Mouse (Mus musculus) embryonic facial prominence, embryonic 14.5 days (tissue): Measurements from ENCODE around the gene Scarb2. TPM values are rescaled to one million over a fixed set of nuclear protein-coding genes. Genes with fewer than 3 reads are reported as not detected.

Experiments used
- ATAC-seq: fragments of 200-750 bp; cut with Nextera tagmentation; 2 replicates; pipeline ENCODE4 v1.8.0; 2017; ENCODE audit warnings: low read depth, moderate number of reproducible peaks, moderate TSS enrichment
- DNase-seq: peaks from one replicate; pipeline ENCODE4 v3.0.0-alpha.2; 2015; ENCODE audit warnings: low spot score
- H3K27ac ChIP-seq: fragments of 300-500 bp; sonication (generic); replicated peaks from 2 replicates; pipeline ENCODE4 v1.5.1; 2014; ENCODE audit warnings: low read depth, mild to moderate bottlenecking, low read length, moderate library complexity
- H3K27me3 ChIP-seq: fragments of 300-500 bp; sonication (generic); replicated peaks from 2 replicates; pipeline ENCODE4 v1.6.1; 2014; ENCODE audit warnings: low read length; ENCODE audit not compliant: control insufficient read depth, insufficient read depth
- H3K36me3 ChIP-seq: fragments of 300-500 bp; sonication (generic); 2 replicates; pipeline ENCODE4 v1.6.1; 2014; ENCODE audit warnings: low read length, mixed read lengths; ENCODE audit not compliant: control insufficient read depth, insufficient read depth
- H3K4me1 ChIP-seq: fragments of 300-500 bp; sonication (generic); 2 replicates; pipeline ENCODE4 v1.6.1; 2014; ENCODE audit warnings: antibody characterized with exemption, low read length; ENCODE audit not compliant: control insufficient read depth, insufficient read depth
- H3K4me2 ChIP-seq: fragments of 300-500 bp; sonication (generic); 2 replicates; pipeline ENCODE4 v1.6.1; 2014; ENCODE audit warnings: low read depth, mild to moderate bottlenecking, low read length, moderate library complexity, mixed read lengths
- H3K4me3 ChIP-seq: fragments of 300-500 bp; sonication (generic); 2 replicates; pipeline ENCODE4 v1.5.1; 2014; ENCODE audit warnings: low read depth, mild to moderate bottlenecking, low read length
- H3K9ac ChIP-seq: fragments of 300-500 bp; sonication (generic); 2 replicates; pipeline ENCODE4 v1.6.1; 2014; ENCODE audit warnings: low read depth, mild to moderate bottlenecking, low read length, moderate library complexity, mixed read lengths
- H3K9me3 ChIP-seq: fragments of 300-500 bp; sonication (generic); 2 replicates; pipeline ENCODE4 v1.6.1; 2016; ENCODE audit warnings: low read length; ENCODE audit not compliant: control insufficient read depth
- WGBS: fragments of 180-500 bp; shearing (Covaris S2); extraction: QIAGEN DNeasy Blood & Tissue Kit; methylation state at CpG from one replicate; pipeline ENCODE4 v1.1.7; 2014; 5-methylcytosine and 5-hydroxymethylcytosine counted together
- polyA plus RNA-seq: library from polyadenylated mRNA; unstranded; fragments of >200 nt; fragmentation: Nextera tagmentation; extraction: Ambion mirVana; gene quantifications from 2 replicates; pipeline ENCODE4 v1.2.1, GENCODE M21; 2014

The Scarb2 gene
- polyA plus RNA-seq, 1 experiment from 2014 or later, result 11.4 TPM

- Histone ChIP-seq H3K36me3 (no peaks in the 10 kb centered on the region), H3K4me3 (no peak overlapping the region), H3K9me3 (no peaks in the 10 kb centered on the region), H3K9ac (no peak overlapping the region), H3K27ac (no peak overlapping the region), H3K4me2 (no peak overlapping the region), H3K27me3 (no peaks in the 10 kb centered on the region), H3K4me1 (peaks cover 16% of the 10 kb centered on the region)
- DNase-seq (no peak), ATAC-seq (no peak)
- 40% methylated on average over 3 of the region's 3 CpGs for WGBS
Measured at GRCm38 (mm10) chr5:92499378-92499777, 7.3 kb downstream of the Scarb2 start.

- no peaks in the 10 kb centered on the region for H3K36me3 ChIP-seq
- H3K4me1 ChIP-seq, result peaks cover 18% of the 10 kb centered on the region
- no peak overlapping the region for H3K27ac ChIP-seq
- 39% methylated on average over 5 of the region's 5 CpGs for WGBS
- H3K4me3 ChIP-seq, result no peak overlapping the region
- DNase-seq (peak; percentile 86), ATAC-seq (peak; percentile 64; the same call in 1 of the 2 replicates)
- no peaks in the 10 kb centered on the region for H3K27me3 ChIP-seq
- H3K9me3 ChIP-seq, result no peaks in the 10 kb centered on the region
- H3K4me2 ChIP-seq, result no peak overlapping the region
- no peak overlapping the region for H3K9ac ChIP-seq
Measured at GRCm38 (mm10) chr5:92498661-92499060, 8.0 kb downstream of the Scarb2 start.

GRCm38 (mm10) chr5:92498225-92498624, 8.4 kb downstream of the Scarb2 start:
- Histone ChIP-seq H3K36me3 (no peaks in the 10 kb centered on the region), H3K4me1 (peaks cover 21% of the 10 kb centered on the region), H3K4me3 (no peak overlapping the region), H3K27me3 (no peaks in the 10 kb centered on the region), H3K27ac (0 out of 2 replicates have a peak overlapping the region, but pooled peaks have one; percentile 33), H3K9me3 (no peaks in the 10 kb centered on the region), H3K9ac (no peak overlapping the region), H3K4me2 (no peak overlapping the region)
- WGBS, result 72% methylated on average over 3 of the region's 3 CpGs
- ATAC-seq (no peak), DNase-seq (no peak)

- H3K9ac ChIP-seq, result no peak overlapping the region
- no peak overlapping the region for H3K4me2 ChIP-seq
- no peak overlapping the region for H3K4me3 ChIP-seq
- H3K9me3 ChIP-seq, result no peaks in the 10 kb centered on the region
- 79% methylated on average over 7 of the region's 7 CpGs for WGBS
- no peak for ATAC-seq
- no peaks in the 10 kb centered on the region for H3K36me3 ChIP-seq
- no peaks in the 10 kb centered on the region for H3K27me3 ChIP-seq
- no peak for DNase-seq
- peaks cover 21% of the 10 kb centered on the region for H3K4me1 ChIP-seq
- no peak overlapping the region for H3K27ac ChIP-seq
Measured at GRCm38 (mm10) chr5:92495771-92496409, 10.7 kb downstream of the Scarb2 start.

GRCm38 (mm10) chr5:92495291-92495690, 11.3 kb downstream of the Scarb2 start:
- H3K4me3 ChIP-seq, result no peak overlapping the region
- ATAC-seq, result no peak
- WGBS, result 48% methylated on average over 4 of the region's 4 CpGs
- no peak overlapping the region for H3K4me2 ChIP-seq
- H3K9me3 ChIP-seq, result no peaks in the 10 kb centered on the region
- no peak for DNase-seq
- no peaks in the 10 kb centered on the region for H3K36me3 ChIP-seq
- no peaks in the 10 kb centered on the region for H3K27me3 ChIP-seq
- peaks cover 21% of the 10 kb centered on the region for H3K4me1 ChIP-seq
- no peak overlapping the region for H3K9ac ChIP-seq
- H3K27ac ChIP-seq, result no peak overlapping the region

DNA sequence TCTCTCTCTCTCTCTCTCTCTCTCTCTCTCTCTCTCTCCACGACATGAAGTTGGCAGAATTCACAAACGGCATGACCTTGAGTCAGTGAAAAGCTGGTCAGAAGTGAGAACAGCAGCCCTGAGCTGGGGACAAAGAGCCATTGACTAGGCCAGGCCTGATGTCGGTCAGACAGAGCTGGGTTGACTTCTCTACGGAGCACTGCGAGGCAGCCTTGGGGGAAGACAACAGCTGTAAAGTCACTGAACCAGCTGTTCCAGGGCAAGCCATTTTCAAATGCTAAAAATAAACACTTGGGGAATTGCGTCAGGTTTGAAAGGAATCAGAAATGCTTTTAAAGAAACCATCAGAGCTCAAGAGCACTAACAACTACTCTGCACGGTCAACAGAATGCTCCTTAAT, 13.2 kb downstream of the Scarb2 start:
- 15% methylated on average over 7 of the region's 7 CpGs for WGBS
- Histone ChIP-seq H3K4me3 (no peak overlapping the region), H3K9ac (no peak overlapping the region), H3K27me3 (no peaks in the 10 kb centered on the region), H3K27ac (peak overlapping the region; percentile 67), H3K4me1 (peaks cover 32% of the 10 kb centered on the region), H3K36me3 (no peaks in the 10 kb centered on the region), H3K9me3 (no peaks in the 10 kb centered on the region), H3K4me2 (0 out of 2 replicates have a peak overlapping the region, but pooled peaks have one; percentile 3)
- ATAC-seq, result peak; percentile 66
- DNase-seq, result peak; percentile 80

DNA sequence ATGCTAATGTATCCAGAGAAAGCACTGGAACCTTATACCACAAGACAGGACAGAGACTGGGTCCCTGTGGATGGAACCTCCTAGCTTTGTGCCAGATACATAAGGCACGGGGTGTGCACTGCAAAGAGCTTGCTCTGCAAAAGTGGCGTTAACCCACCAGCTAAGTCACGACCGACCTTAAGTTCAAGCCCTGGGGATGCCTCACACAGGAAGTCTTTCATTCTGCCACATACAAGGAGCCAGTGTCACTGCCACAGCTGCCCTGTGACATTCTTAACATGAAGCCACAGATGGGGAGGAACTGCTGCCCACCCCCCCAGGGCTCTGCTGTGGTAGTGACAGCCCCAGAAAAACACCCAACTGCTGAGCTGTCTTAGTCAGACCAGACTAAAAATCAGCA, 15.9 kb downstream of the Scarb2 start:
- Histone ChIP-seq H3K9me3 (no peaks in the 10 kb centered on the region), H3K36me3 (no peaks in the 10 kb centered on the region), H3K4me2 (no peak overlapping the region), H3K4me1 (peaks cover 32% of the 10 kb centered on the region), H3K27me3 (no peaks in the 10 kb centered on the region), H3K4me3 (no peak overlapping the region), H3K27ac (no peak overlapping the region), H3K9ac (no peak overlapping the region)
- no peak for ATAC-seq
- peak; percentile 49 for DNase-seq
- WGBS, result 34% methylated on average over 4 of the region's 4 CpGs

DNA sequence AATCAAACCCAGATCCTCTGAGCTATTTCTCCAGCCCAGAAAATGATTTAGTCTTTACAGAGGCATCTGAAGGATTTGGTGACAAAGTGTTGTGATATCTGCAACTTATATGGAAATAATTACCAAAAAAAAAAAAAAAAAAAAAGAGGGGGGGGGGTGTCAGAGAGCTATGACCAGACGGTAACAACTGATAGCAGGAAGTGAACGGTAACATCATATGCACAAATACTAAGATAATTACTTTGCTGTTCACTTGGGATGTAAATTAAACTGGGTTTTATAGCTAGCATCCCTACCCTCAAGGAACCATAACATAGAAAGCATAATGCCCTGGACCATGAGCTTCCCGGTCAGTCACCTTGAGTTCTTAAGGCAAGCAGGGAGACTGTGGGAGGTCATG, 16.3 kb downstream of the Scarb2 start:
- H3K27ac ChIP-seq, result no peak overlapping the region
- no peaks in the 10 kb centered on the region for H3K36me3 ChIP-seq
- no peak for ATAC-seq
- H3K9ac ChIP-seq, result no peak overlapping the region
- no peak for DNase-seq
- no peak overlapping the region for H3K4me3 ChIP-seq
- H3K4me2 ChIP-seq, result no peak overlapping the region
- H3K27me3 ChIP-seq, result no peaks in the 10 kb centered on the region
- WGBS, result 65% methylated on average over 3 of the region's 3 CpGs
- no peaks in the 10 kb centered on the region for H3K9me3 ChIP-seq
- peaks cover 30% of the 10 kb centered on the region for H3K4me1 ChIP-seq

DNA sequence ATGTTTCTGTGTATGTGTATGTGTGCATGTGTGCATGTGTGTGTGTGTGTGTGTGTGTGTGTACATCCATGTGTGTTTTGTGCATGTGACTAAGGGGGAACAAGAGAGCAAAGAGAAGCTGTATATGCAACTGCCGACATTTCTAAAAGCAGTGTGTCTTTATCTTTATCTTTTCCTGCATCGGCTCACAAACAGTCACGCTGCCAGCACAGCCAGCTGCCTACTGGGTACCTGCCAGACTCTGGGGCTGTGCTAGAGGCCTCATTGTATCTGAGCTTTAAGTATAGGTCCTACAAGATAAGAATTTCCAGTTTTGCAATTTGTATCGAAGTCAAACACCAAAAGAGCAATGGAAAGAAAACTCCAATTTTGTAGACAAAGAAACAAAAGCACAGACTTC, 17.1 kb downstream of the Scarb2 start:
- Histone ChIP-seq H3K4me1 (peaks cover 30% of the 10 kb centered on the region), H3K9ac (peak overlapping the region; percentile 25; the same call in 1 of the 2 replicates), H3K4me3 (no peak overlapping the region), H3K4me2 (no peak overlapping the region), H3K27ac (peak overlapping the region; percentile 75), H3K27me3 (no peaks in the 10 kb centered on the region), H3K9me3 (no peaks in the 10 kb centered on the region), H3K36me3 (peaks cover 4% of the 10 kb centered on the region; the same call in 1 of the 2 replicates)
- ATAC-seq, result no peak
- no peak for DNase-seq
- 52% methylated on average over 4 of the region's 4 CpGs for WGBS
